Mouse (Mus musculus) brain, embryonic 14.5 days (tissue): Measurements from ENCODE around the gene Zfp664.

Source experiments
- CTCF ChIP-seq: fragments of 200-500 bp; IDR thresholded peaks from 2 replicates; pipeline ENCODE4 v1.5.1; 2012; ENCODE audit warnings: inconsistent platforms, mild to moderate bottlenecking, moderate library complexity, borderline replicate concordance; ENCODE audit not compliant: insufficient read depth, insufficient read length; ENCODE audit errors: extremely low read depth
- POLR2A ChIP-seq: fragments of 200-500 bp; IDR thresholded peaks from 2 replicates; pipeline ENCODE4 v1.6.1; 2012; ENCODE audit warnings: mild to moderate bottlenecking, inconsistent platforms, borderline replicate concordance; ENCODE audit not compliant: poor library complexity, insufficient read depth, insufficient read length, severe bottlenecking; ENCODE audit errors: extremely low read depth

DNA sequence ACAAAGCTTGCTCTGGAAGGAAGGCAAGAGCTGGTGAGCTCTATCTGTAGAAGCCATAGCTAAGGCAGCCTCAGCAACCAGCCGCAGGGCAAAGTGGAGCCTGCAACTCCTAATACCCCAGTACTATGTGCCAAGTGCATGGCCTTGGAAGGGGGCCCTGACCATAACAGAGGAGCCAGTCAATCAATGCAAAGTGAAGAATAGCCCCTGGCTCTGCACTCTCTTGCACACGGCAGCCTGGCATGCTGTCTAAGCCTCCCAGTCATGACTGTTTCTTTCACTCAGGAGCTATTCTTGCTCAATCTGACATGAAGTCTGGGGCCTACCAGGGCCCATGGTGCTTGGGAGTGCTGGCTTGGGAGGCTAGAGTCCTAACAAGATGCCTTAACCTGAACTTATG, 21.8 kb upstream of the Zfp664 start:
- TF ChIP-seq CTCF, result no peak
- no peak for TF ChIP-seq POLR2A
